Mouse (Mus musculus): Measurements from ENCODE around the gene Pgap2.

GRCm38 (mm10) chr7:102246956-102247797, 37.2 kb downstream of the Pgap2 start:
- TF ChIP-seq CTCF (IDR thresholded peaks at IDR 0.05; ENCODE audit: extremely low read depth, insufficient read depth, low read length) (no peak), POLR2A (IDR thresholded peaks at IDR 0.05; ENCODE audit: extremely low read depth, insufficient read depth, low read length) (no peak)
